Mouse (Mus musculus): ENCODE data around the gene Hoxd4. TPM values are rescaled to one million over a fixed set of nuclear protein-coding genes. Genes with fewer than 3 reads are reported as not detected.

The Hoxd4 gene
- polyA plus RNA-seq, 1 experiment = 91.6 TPM

DNA sequence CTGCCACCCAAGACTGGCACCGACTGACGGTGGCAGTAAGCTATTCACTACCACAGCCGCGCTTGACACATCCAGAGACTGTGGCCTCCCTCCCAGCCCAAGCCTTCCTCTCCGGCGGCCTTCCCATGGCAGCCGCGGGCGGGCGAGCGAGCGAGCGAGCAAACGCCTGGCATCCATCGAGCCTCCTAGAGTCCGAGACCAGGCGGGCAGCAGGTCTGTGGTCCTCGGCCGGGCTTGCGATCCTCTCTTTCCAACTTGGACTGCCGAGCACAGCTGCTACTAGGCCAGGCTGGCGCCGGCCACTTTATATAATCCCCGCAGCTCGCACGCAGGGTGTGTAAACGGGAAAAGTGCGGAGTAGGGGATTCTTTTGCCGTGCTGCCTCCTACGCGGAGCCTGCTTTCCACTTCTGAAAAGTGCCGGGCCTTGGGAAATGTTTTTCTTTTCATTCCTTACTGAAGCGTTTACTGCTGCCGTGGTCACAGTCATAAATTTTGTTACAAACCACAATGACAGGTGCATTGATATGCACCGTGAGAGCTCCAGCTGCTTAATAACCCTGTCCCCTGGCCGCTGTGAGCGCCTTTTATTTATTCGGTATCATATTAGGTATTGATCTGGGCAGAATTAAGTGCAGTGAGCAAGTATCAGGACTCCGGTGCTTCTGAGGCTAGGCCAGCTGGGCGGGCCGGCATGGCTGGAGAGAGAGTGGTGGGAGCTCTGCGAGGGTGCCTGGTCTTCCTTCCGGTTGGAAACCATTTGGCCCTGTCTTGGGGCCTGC lies 28.8 kb downstream of the Hoxd4 start:
- no peak for DNase-seq (ENCODE audit: low read depth)

DNA sequence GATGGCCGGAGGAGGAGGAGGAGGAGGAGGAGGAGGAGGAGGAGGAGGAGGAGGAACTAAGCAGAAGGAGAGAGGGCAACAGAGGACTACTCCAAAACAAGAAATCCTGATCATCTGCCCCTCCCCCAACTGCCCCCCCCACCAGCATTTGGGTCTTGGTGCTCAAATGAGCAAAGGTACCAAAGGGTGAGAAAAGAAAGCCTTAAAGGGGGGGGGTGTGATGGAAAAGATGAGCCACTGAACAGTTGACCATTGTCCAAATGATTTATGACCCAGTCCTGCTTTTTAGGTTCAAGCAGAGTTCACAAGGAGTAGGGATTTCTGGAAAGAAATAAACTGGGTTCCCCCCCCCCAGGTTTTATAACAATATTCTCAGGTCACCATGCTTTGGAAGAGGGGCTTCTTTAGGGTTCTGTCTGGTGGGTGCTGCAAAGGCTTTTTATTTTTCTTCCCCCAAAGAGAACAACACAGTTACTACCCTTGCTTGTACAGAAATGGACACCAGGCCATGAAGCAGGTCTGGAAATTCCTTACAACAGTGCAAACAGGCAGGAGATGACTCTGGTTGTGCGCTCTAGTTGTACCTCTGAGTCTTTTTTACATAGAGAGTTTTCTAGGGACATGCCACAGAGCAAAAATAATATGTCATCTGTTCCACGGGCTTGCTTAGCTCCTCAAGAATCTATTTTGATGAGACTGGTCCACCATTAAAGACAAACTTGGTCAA lies 29.7 kb downstream of the Hoxd4 start:
- DNase-seq (ENCODE audit: low read depth) = no peak

GRCm38 (mm10) chr2:74741979-74742277 lies 30.2 kb downstream of the Hoxd4 start:
- no peak for DNase-seq (ENCODE audit: low read depth)

GRCm38 (mm10) chr2:74745540-74746297 lies 34.0 kb downstream of the Hoxd4 start:
- DNase-seq (ENCODE audit: low read depth) = no peak

- DNase-seq (ENCODE audit: low read depth) = no peak
These were observed 34.7 kb downstream of the Hoxd4 start for GRCm38 (mm10) chr2:74746298-74746921.

DNA sequence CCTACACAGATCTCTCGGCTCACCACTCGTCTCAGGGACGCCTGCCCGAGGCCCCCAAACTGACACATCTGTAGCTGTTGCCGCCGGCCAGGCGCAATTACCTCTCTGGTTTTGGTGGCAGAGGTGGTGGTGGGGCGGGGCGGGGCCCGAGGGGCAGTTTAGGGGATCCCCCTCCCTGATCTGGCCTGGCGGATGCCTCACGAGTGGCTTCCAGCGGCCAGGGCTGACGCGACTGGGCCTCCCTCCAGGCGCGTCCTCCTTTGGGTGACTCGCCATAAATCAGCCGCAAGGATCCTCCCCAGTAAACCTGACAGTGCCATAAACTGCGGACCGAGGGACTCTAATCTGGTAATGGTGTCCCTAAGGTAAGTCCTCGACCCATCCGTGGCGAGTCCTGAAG lies 35.3 kb downstream of the Hoxd4 start:
- DNase-seq (ENCODE audit: low read depth) = no peak

- DNase-seq (ENCODE audit: low read depth) = no peak
These were observed 36.0 kb downstream of the Hoxd4 start for GRCm38 (mm10) chr2:74747661-74748141.

- no peak for DNase-seq (ENCODE audit: low read depth)
These were observed 36.8 kb downstream of the Hoxd4 start for GRCm38 (mm10) chr2:74748436-74748995.

DNA sequence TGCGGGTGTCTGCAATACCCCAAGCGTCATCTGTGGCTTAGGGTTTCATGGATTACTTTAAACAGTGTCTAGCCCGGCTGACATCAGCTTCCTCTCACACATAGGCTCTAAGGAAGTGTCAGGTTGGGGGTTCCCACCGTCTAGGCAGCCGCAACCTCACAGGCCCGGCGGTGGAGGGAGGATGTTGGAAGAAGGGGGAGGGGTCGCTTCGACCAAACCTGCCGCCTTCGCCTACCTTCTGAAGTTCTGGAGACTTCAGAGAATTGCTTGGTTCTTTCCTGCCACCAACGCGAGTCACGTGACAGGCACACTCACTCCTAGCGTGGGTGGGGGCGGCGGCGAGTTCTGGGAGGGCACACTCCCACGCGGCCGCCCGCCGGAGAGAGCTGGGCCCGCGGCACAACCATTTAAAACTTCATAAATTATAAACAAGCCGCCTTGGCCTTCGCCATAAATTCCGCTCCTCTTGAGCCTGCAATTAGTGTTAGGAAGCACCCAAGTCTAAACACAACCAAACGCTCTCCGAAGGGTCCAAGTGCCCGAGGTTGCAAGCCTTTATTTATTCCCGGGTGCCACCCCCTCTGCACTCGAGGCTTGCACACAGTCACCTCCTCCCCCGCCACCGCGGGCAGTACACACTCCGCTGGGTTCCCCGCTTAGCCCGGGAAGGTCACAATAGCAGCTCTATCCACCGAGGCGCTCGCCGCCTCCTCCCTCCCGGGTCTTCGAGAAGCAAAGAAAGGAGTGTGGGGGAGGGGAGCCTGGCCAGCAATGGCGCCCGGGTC lies 37.8 kb downstream of the Hoxd4 start:
- no peak for DNase-seq (ENCODE audit: low read depth)

- no peak for DNase-seq (ENCODE audit: low read depth)
These were observed 39.1 kb downstream of the Hoxd4 start for GRCm38 (mm10) chr2:74750731-74751250.

DNA sequence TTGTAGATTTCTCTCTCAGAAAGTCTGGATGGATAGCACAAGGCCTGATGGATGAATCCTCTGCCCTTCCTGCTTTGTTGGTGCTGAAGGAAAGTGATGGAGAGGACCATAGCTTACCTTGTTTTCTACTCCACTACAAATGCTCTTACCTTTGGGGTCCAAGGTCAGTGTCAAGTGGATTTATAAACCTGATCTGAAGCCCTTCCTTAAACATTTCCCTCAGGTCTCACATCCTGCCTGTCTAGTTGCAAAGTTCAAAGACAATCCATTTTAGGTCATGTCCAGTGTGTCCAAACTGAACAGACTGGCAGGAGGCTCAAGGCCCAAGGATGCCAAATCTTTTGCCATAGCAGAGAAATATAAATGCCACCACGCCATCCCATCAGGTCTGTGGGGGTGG lies 40.1 kb downstream of the Hoxd4 start:
- DNase-seq (ENCODE audit: low read depth) = no peak

- DNase-seq (ENCODE audit: low read depth) = no peak
These were observed 40.9 kb downstream of the Hoxd4 start for GRCm38 (mm10) chr2:74752431-74753174.

DNA sequence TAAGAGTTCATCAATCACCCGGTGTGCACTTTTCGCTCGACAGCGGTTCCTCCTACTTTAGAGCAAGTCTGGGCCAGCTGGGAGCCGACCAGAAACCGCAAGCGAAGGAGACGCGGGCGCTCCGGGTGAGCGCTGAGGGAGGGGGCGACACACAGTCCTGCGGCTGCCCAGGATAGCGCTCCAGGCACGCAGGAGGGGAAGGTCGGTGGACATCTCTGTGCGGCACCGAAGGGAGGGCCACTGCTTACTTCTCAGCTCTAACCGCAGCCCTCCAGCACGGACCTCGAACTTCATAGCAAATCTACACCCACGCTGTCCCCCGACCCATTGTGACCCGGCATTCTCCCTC lies 41.4 kb downstream of the Hoxd4 start:
- no peak for DNase-seq (ENCODE audit: low read depth)

DNA sequence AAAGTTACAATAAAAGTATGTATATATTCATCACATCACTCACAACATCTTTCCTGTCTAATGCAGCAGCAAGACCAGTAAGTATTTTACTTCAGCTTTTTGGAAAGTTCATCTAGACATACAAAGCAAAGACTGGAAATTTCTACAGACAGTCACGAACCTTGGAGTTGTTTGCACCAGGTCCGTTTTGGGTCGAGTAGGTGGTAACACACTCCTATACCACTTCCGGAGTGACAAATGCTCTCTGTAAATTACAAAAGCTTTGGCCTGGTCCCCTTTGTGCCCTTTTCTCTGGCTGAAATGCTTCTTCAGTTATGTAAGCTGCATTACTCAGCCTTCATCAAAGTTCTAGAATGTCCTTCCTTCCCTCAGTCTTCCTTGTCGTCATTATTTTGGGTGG lies 42.0 kb downstream of the Hoxd4 start:
- DNase-seq (ENCODE audit: low read depth) = no peak

DNA sequence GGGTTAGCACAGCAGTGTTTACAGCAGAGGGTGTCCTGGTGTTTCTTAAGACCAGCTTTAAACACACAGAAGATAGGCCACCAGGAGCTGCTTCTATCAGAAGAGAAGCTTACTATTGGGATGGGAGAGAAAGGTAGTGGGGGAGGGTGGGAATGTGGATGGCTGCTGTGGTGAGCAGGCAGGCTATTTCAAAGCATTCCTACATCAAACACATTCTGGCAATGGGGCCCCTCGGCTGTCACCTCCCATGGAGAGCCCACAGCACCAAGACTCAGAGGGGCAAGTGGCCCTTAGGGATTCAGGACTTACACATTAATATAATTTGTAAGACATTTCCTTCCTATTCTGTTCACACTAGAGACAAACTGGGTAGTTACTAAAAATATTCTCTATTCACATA lies 48.4 kb downstream of the Hoxd4 start:
- DNase-seq (ENCODE audit: low read depth) = no peak

DNA sequence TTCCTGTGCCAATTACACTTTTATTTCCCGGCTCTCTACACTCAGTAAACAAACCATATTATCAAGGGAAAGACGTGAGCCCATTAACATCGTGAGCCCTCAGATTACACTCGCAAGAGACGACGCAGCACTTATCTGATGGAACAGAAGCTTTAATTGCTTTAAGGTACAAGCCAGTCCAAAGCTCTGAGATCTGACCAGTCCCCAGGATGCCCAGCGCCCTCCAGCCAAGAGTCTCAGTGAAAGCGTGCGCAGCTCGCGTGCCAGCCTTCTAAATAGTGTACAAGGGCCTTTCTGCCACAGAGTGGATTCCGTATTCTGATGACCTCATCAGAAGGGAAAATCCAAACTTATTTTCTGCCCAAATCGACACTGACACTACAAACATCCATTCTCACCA lies 50.2 kb downstream of the Hoxd4 start:
- no peak for DNase-seq (ENCODE audit: low read depth)

DNA sequence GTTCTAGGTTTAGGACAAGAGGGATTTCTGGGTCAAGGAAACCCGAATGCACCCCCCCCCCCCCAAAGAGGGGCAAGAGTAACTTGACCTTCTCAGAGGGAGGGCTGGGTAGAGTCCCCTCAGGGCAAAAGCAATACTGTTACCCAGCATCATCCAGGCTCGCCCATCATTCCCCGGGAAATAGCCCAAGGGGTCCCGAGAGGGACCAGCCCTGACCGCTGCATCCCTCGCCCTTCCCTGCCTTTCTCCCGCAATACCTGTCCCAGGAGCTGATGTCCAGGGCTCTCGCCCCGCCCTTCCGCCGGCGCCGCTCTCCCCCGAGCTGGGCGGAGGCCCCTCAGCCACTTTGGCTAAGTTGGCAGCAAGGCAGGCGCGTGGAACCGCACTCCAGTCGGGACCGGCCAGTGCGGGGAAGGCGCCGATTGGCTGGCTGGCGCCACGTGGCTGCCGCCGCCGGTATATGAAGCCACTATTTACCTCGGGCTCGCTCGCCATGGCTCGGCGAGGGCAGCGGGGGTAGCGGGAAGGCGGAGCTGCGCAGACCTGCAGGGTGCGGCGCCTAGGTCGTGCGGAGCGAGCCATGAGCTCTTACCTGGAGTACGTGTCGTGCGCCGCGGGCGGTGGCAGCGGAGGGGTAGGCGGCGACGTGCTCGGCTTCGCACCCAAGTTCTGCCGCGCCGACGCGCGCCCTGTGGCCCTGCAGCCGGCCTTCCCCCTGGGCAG lies 51.0 kb downstream of the Hoxd4 start, which contains the start of gene Hoxd1:
Gene Hoxd1, plus strand, starts transcription at position 459 of the 723 bp plus-strand sequence.
- DNase-seq (ENCODE audit: low read depth) = no peak

- DNase-seq (ENCODE audit: low read depth) = no peak
These were observed 51.6 kb downstream of the Hoxd4 start for GRCm38 (mm10) chr2:74763245-74763735.

DNA sequence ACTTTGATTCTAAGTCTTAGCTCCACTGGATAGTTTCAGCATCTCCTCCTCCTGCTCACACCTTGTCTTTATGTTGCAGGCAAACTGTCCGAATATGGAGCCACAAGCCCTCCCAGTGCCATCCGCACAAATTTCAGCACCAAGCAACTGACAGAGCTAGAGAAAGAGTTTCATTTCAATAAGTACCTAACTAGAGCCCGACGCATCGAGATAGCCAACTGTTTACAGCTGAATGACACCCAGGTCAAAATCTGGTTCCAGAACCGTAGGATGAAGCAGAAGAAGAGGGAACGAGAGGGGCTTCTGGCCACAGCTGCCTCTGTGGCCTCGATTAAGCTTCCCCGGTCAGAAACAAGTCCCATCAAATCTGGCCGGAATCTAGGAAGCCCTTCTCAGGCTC lies 52.2 kb downstream of the Hoxd4 start:
- no peak for DNase-seq (ENCODE audit: low read depth)
